Comparison of ENCODE assay signal across 8 mouse cellular contexts in genomic region chr3:79586804-79587203, GRCm38 (mm10). TPM values are rescaled to one million over a fixed set of nuclear protein-coding genes. Genes with fewer than 3 reads are reported as not detected.
DNase-seq lines count a peak whose midpoint lies in the region; ATAC-seq and TF ChIP-seq lines count a peak whose summit lies in the region.

No protein-coding gene starts in this region.

- DNase-seq in A20 (ENCODE audit: low read depth, low spot score) = peak; percentile 90
- DNase-seq in heart, embryonic 10.5 days (ENCODE audit: low spot score) = peak; percentile 94
- DNase-seq in limb, embryonic 14.5 days (ENCODE audit: low spot score) = peak; percentile 94
- DNase-seq in monocyte, adult 2 months (ENCODE audit: low read depth in 1 of 2, low spot score in 2 of 2) = peak; percentile 61 to 77
- peak; percentile 75 to 86 for DNase-seq in spleen, postnatal 14 days (ENCODE audit: low spot score in 2 of 2)

- no peak overlapping the region for H3K9ac ChIP-seq in embryonic facial prominence, embryonic 15.5 days
- no peak overlapping the region for H3K9ac ChIP-seq in kidney, embryonic 14.5 days (ENCODE audit: low read depth, low read length)
- H3K9ac ChIP-seq in limb, embryonic 14.5 days (ENCODE audit: low read depth, low read length, severe bottlenecking) = no peak overlapping the region

- TF ChIP-seq POLR2A in bone marrow, adult 2 months (IDR thresholded peaks at IDR 0.05; ENCODE audit: borderline replicate concordance, control insufficient read depth, low read depth, low read length) = no peak
- no peak for TF ChIP-seq POLR2A in limb, embryonic 14.5 days (IDR thresholded peaks at IDR 0.05; ENCODE audit: borderline replicate concordance, extremely low read depth, insufficient read depth, insufficient read length)

- peaks cover 1% of the 10 kb centered on the region; the same call in 1 of the 2 replicates for H3K4me1 ChIP-seq in bone marrow, adult 2 months (ENCODE audit: control insufficient read depth, insufficient read depth, low read length)
- no peaks in the 10 kb centered on the region for H3K4me1 ChIP-seq in embryonic facial prominence, embryonic 15.5 days
- H3K4me1 ChIP-seq in heart, embryonic 10.5 days = no peaks in the 10 kb centered on the region
- H3K4me1 ChIP-seq in kidney, embryonic 14.5 days (ENCODE audit: control insufficient read depth, insufficient read depth, low read length) = no peaks in the 10 kb centered on the region
- peaks cover 4% of the 10 kb centered on the region; the same call in 1 of the 2 replicates for H3K4me1 ChIP-seq in limb, embryonic 14.5 days (ENCODE audit: control insufficient read depth, insufficient read depth, low read length)

- TF ChIP-seq CTCF in bone marrow, adult 2 months (IDR thresholded peaks at IDR 0.05; ENCODE audit: control insufficient read depth, insufficient read depth, low read length) = peak; percentile 97

- H3K27ac ChIP-seq in bone marrow, adult 2 months (ENCODE audit: control insufficient read depth, insufficient read depth, low read depth, low read length, poor library complexity) = no peak overlapping the region
- H3K27ac ChIP-seq in embryonic facial prominence, embryonic 15.5 days (replicated peaks) = no peak overlapping the region
- H3K27ac ChIP-seq in heart, embryonic 10.5 days = no peak overlapping the region
- H3K27ac ChIP-seq in kidney, embryonic 14.5 days (ENCODE audit: low read depth, low read length) = no peak overlapping the region
- no peak overlapping the region for H3K27ac ChIP-seq in limb, embryonic 14.5 days (replicated peaks; ENCODE audit: low read depth, low read length)

- H3K27me3 ChIP-seq in embryonic facial prominence, embryonic 15.5 days = no peaks in the 10 kb centered on the region
- no peaks in the 10 kb centered on the region for H3K27me3 ChIP-seq in heart, embryonic 10.5 days (ENCODE audit: insufficient read depth, poor library complexity, severe bottlenecking)
- no peaks in the 10 kb centered on the region for H3K27me3 ChIP-seq in kidney, embryonic 14.5 days (ENCODE audit: control insufficient read depth, insufficient read depth, low read length)
- H3K27me3 ChIP-seq in limb, embryonic 14.5 days (ENCODE audit: control insufficient read depth, insufficient read depth, low read length) = no peaks in the 10 kb centered on the region

- H3K36me3 ChIP-seq in embryonic facial prominence, embryonic 15.5 days = no peaks in the 10 kb centered on the region
- no peaks in the 10 kb centered on the region for H3K36me3 ChIP-seq in heart, embryonic 10.5 days
- no peaks in the 10 kb centered on the region for H3K36me3 ChIP-seq in kidney, embryonic 14.5 days (ENCODE audit: control insufficient read depth, insufficient read depth, low read length)
- no peaks in the 10 kb centered on the region for H3K36me3 ChIP-seq in limb, embryonic 14.5 days (ENCODE audit: control insufficient read depth, insufficient read depth, low read length)

- H3K4me3 ChIP-seq in bone marrow, adult 2 months (replicated peaks; ENCODE audit: control insufficient read depth, low read depth, low read length) = no peak overlapping the region
- no peak overlapping the region for H3K4me3 ChIP-seq in embryonic facial prominence, embryonic 15.5 days (replicated peaks)
- H3K4me3 ChIP-seq in heart, embryonic 10.5 days = no peak overlapping the region
- no peak overlapping the region for H3K4me3 ChIP-seq in kidney, embryonic 14.5 days (ENCODE audit: low read length)
- no peak overlapping the region for H3K4me3 ChIP-seq in limb, embryonic 14.5 days (replicated peaks; ENCODE audit: low read length)

- ATAC-seq in embryonic facial prominence, embryonic 15.5 days (ENCODE audit: insufficient number of reproducible peaks, low FRiP score, low TSS enrichment, low read depth) = peak; percentile 76
- peak; percentile 78 for ATAC-seq in kidney, embryonic 14.5 days (ENCODE audit: low FRiP score, low TSS enrichment)
- peak; percentile 80 for ATAC-seq in limb, embryonic 14.5 days (ENCODE audit: low FRiP score, low read depth)

- WGBS in bone marrow, adult 2 months = 2% methylated on average over 6 of the region's 6 CpGs
- WGBS in embryonic facial prominence, embryonic 15.5 days = 4% methylated on average over 6 of the region's 6 CpGs
- 5% methylated on average over 6 of the region's 6 CpGs for WGBS in heart, embryonic 10.5 days
- WGBS in kidney, embryonic 14.5 days = 8% methylated on average over 6 of the region's 6 CpGs
- WGBS in limb, embryonic 14.5 days = 4% methylated on average over 6 of the region's 6 CpGs

- no peaks in the 10 kb centered on the region for H3K9me3 ChIP-seq in embryonic facial prominence, embryonic 15.5 days (replicated peaks)
- no peaks in the 10 kb centered on the region for H3K9me3 ChIP-seq in heart, embryonic 10.5 days
- H3K9me3 ChIP-seq in kidney, embryonic 14.5 days (ENCODE audit: control insufficient read depth, low read length) = no peaks in the 10 kb centered on the region
- H3K9me3 ChIP-seq in limb, embryonic 14.5 days (ENCODE audit: control insufficient read depth, low read length) = no peaks in the 10 kb centered on the region

- no peak overlapping the region for H3K4me2 ChIP-seq in embryonic facial prominence, embryonic 15.5 days (replicated peaks)
- no peak overlapping the region for H3K4me2 ChIP-seq in kidney, embryonic 14.5 days (replicated peaks; ENCODE audit: low read depth, low read length)
- H3K4me2 ChIP-seq in limb, embryonic 14.5 days (replicated peaks; ENCODE audit: low read depth, low read length, severe bottlenecking) = no peak overlapping the region

RNA-seq across cellular contexts. Expression of gene Ppid, which starts 4.3 kb away (rescaled TPM):
- polyA plus RNA-seq in bone marrow, adult 2 months (2011; ENCODE audit: insufficient read depth, insufficient read length, low replicate concordance, missing spikeins) = 54.4 and 65.4 TPM in 2 replicates
- polyA plus RNA-seq in embryonic facial prominence, embryonic 15.5 days (2015; fragmentation: Nextera tagmentation; extraction: Ambion mirVana) = 148 and 158 TPM in 2 replicates
- 145 and 186 TPM in 2 replicates for polyA plus RNA-seq in heart, embryonic 10.5 days (2016; fragmentation: Nextera tagmentation; extraction: Ambion mirVana)
- polyA plus RNA-seq in kidney, embryonic 14.5 days (2014; fragmentation: Nextera tagmentation; extraction: Ambion mirVana) = 164 and 189 TPM in 2 replicates
- 77.7 and 117 TPM in 2 replicates for polyA plus RNA-seq in limb, embryonic 14.5 days (2012; rRNA removed)
- polyA plus RNA-seq in limb, embryonic 14.5 days (2014; fragmentation: Nextera tagmentation; extraction: Ambion mirVana) = 149 and 160 TPM in 2 replicates

RNA-seq across cellular contexts. Expression of gene Fnip2, which starts 19.2 kb away (rescaled TPM):
- polyA plus RNA-seq in bone marrow, adult 2 months (2011; ENCODE audit: insufficient read depth, insufficient read length, low replicate concordance, missing spikeins) = 8.4 and 10.8 TPM in 2 replicates
- polyA plus RNA-seq in embryonic facial prominence, embryonic 15.5 days (2015; fragmentation: Nextera tagmentation; extraction: Ambion mirVana) = 3.5 and 3.7 TPM in 2 replicates
- polyA plus RNA-seq in heart, embryonic 10.5 days (2016; fragmentation: Nextera tagmentation; extraction: Ambion mirVana) = 4.7 and 5.0 TPM in 2 replicates
- 4.4 and 6.9 TPM in 2 replicates for polyA plus RNA-seq in kidney, embryonic 14.5 days (2014; fragmentation: Nextera tagmentation; extraction: Ambion mirVana)
- polyA plus RNA-seq in limb, embryonic 14.5 days (2012; rRNA removed) = 7.5 and 8.8 TPM in 2 replicates
- 4.1 and 6.2 TPM in 2 replicates for polyA plus RNA-seq in limb, embryonic 14.5 days (2014; fragmentation: Nextera tagmentation; extraction: Ambion mirVana)

RNA-seq across cellular contexts. Expression of gene 4930579G24Rik, which starts 42.1 kb away (rescaled TPM):
- 6.2 and 6.4 TPM in 2 replicates for polyA plus RNA-seq in bone marrow, adult 2 months (2011; ENCODE audit: insufficient read depth, insufficient read length, low replicate concordance, missing spikeins)
- polyA plus RNA-seq in embryonic facial prominence, embryonic 15.5 days (2015; fragmentation: Nextera tagmentation; extraction: Ambion mirVana) = 31.9 and 34.8 TPM in 2 replicates
- polyA plus RNA-seq in heart, embryonic 10.5 days (2016; fragmentation: Nextera tagmentation; extraction: Ambion mirVana) = 24.0 and 25.1 TPM in 2 replicates
- polyA plus RNA-seq in kidney, embryonic 14.5 days (2014; fragmentation: Nextera tagmentation; extraction: Ambion mirVana) = 30.9 and 35.6 TPM in 2 replicates
- polyA plus RNA-seq in limb, embryonic 14.5 days (2012; rRNA removed) = 15.7 and 18.7 TPM in 2 replicates
- polyA plus RNA-seq in limb, embryonic 14.5 days (2014; fragmentation: Nextera tagmentation; extraction: Ambion mirVana) = 24.7 and 26.8 TPM in 2 replicates

RNA-seq across cellular contexts. Expression of gene Etfdh, which starts 42.5 kb away (rescaled TPM):
- 10.6 and 12.2 TPM in 2 replicates for polyA plus RNA-seq in bone marrow, adult 2 months (2011; ENCODE audit: insufficient read depth, insufficient read length, low replicate concordance, missing spikeins)
- 49.2 and 54.6 TPM in 2 replicates for polyA plus RNA-seq in embryonic facial prominence, embryonic 15.5 days (2015; fragmentation: Nextera tagmentation; extraction: Ambion mirVana)
- 88.6 and 129 TPM in 2 replicates for polyA plus RNA-seq in heart, embryonic 10.5 days (2016; fragmentation: Nextera tagmentation; extraction: Ambion mirVana)
- polyA plus RNA-seq in kidney, embryonic 14.5 days (2014; fragmentation: Nextera tagmentation; extraction: Ambion mirVana) = 47.0 and 60.9 TPM in 2 replicates
- polyA plus RNA-seq in limb, embryonic 14.5 days (2012; rRNA removed) = 32.5 and 37.5 TPM in 2 replicates
- 51.7 and 54.1 TPM in 2 replicates for polyA plus RNA-seq in limb, embryonic 14.5 days (2014; fragmentation: Nextera tagmentation; extraction: Ambion mirVana)
